Comparison of ENCODE assay signal across 8 mouse cellular contexts in genomic region chr4:129672878-129673449, GRCm38 (mm10). TPM values are rescaled to one million over a fixed set of nuclear protein-coding genes. Genes with fewer than 3 reads are reported as not detected.
DNase-seq lines count a peak whose midpoint lies in the region; ATAC-seq lines count a peak whose summit lies in the region.

No protein-coding gene starts in this region.

- no peak; the same call in 1 of the 2 replicates for ATAC-seq in lung, embryonic 16.5 days (ENCODE audit: low read depth)
- ATAC-seq in limb, embryonic 15.5 days (ENCODE audit: insufficient number of reproducible peaks, low FRiP score, low TSS enrichment, low read depth) = no peak; the same call in 1 of the 2 replicates
- ATAC-seq in stomach, embryonic 14.5 days (ENCODE audit: insufficient number of reproducible peaks, insufficient read depth, low FRiP score, low read depth) = no peak

- peak overlapping the region; percentile 97 for H3K9ac ChIP-seq in lung, embryonic 16.5 days (ENCODE audit: low read length)
- 0 out of 2 replicates have a peak overlapping the region, but pooled peaks have one; percentile 99 for H3K9ac ChIP-seq in limb, embryonic 15.5 days
- peak overlapping the region; percentile 86 for H3K9ac ChIP-seq in stomach, embryonic 14.5 days (replicated peaks; ENCODE audit: low read depth, low read length)

- H3K9me3 ChIP-seq in lung, embryonic 16.5 days (ENCODE audit: control insufficient read depth, low read length) = no peaks in the 10 kb centered on the region
- no peaks in the 10 kb centered on the region for H3K9me3 ChIP-seq in forebrain, embryonic 10.5 days
- no peaks in the 10 kb centered on the region for H3K9me3 ChIP-seq in limb, embryonic 15.5 days
- H3K9me3 ChIP-seq in stomach, embryonic 14.5 days (ENCODE audit: control insufficient read depth, low read depth, low read length) = no peaks in the 10 kb centered on the region

- peak overlapping the region; percentile 91 for H3K4me2 ChIP-seq in lung, embryonic 16.5 days (ENCODE audit: low read depth, low read length)
- H3K4me2 ChIP-seq in limb, embryonic 15.5 days = peak overlapping the region; percentile 64
- peak overlapping the region; percentile 73 for H3K4me2 ChIP-seq in stomach, embryonic 14.5 days (replicated peaks; ENCODE audit: low read depth, low read length)

- WGBS in lung, embryonic 16.5 days = 2% methylated on average over 10 of the region's 10 CpGs
- WGBS in forebrain, embryonic 10.5 days = 11% methylated on average over 10 of the region's 10 CpGs
- WGBS in limb, embryonic 15.5 days = 8% methylated on average over 10 of the region's 10 CpGs
- 6% methylated on average over 10 of the region's 10 CpGs for WGBS in stomach, embryonic 14.5 days

- no peaks in the 10 kb centered on the region for H3K27me3 ChIP-seq in lung, embryonic 16.5 days (ENCODE audit: control insufficient read depth, insufficient read depth, low read depth, low read length)
- no peaks in the 10 kb centered on the region for H3K27me3 ChIP-seq in forebrain, embryonic 10.5 days (ENCODE audit: poor library complexity, severe bottlenecking)
- no peaks in the 10 kb centered on the region for H3K27me3 ChIP-seq in limb, embryonic 15.5 days
- H3K27me3 ChIP-seq in stomach, embryonic 14.5 days (ENCODE audit: control insufficient read depth, insufficient read depth, low read length) = no peaks in the 10 kb centered on the region

- peak overlapping the region; percentile 94 for H3K27ac ChIP-seq in lung, embryonic 16.5 days (ENCODE audit: low read length)
- peak overlapping the region; percentile 94 for H3K27ac ChIP-seq in forebrain, embryonic 10.5 days
- peak overlapping the region; percentile 97; the same call in 1 of the 2 replicates for H3K27ac ChIP-seq in limb, embryonic 15.5 days
- peak overlapping the region; percentile 95; the same call in 1 of the 2 replicates for H3K27ac ChIP-seq in stomach, embryonic 14.5 days (ENCODE audit: low read length)

- peaks cover 11% of the 10 kb centered on the region for H3K36me3 ChIP-seq in lung, embryonic 16.5 days (ENCODE audit: control insufficient read depth, insufficient read depth, low read length)
- peaks cover 45% of the 10 kb centered on the region for H3K36me3 ChIP-seq in forebrain, embryonic 10.5 days (replicated peaks)
- H3K36me3 ChIP-seq in limb, embryonic 15.5 days = peaks cover 23% of the 10 kb centered on the region
- H3K36me3 ChIP-seq in stomach, embryonic 14.5 days (ENCODE audit: control insufficient read depth, insufficient read depth, low read length) = peaks cover 14% of the 10 kb centered on the region

- DNase-seq in lung, postnatal 4 days = no peak
- DNase-seq in forebrain, embryonic 10.5 days (ENCODE audit: extremely low spot score, low spot score) = no peak
- DNase-seq in thymus, postnatal 4 days = no peak
- no peak for DNase-seq in ovary, postnatal 14 days (ENCODE audit: low spot score)
- DNase-seq in cerebellum, postnatal 36 days = no peak

- H3K4me1 ChIP-seq in lung, embryonic 16.5 days (replicated peaks; ENCODE audit: control insufficient read depth, insufficient read depth, low read length) = peaks cover 15% of the 10 kb centered on the region
- peaks cover 27% of the 10 kb centered on the region for H3K4me1 ChIP-seq in forebrain, embryonic 10.5 days
- peaks cover 15% of the 10 kb centered on the region for H3K4me1 ChIP-seq in limb, embryonic 15.5 days
- peaks cover 9% of the 10 kb centered on the region; the same call in 1 of the 2 replicates for H3K4me1 ChIP-seq in stomach, embryonic 14.5 days (ENCODE audit: control insufficient read depth, insufficient read depth, low read length)

- peak overlapping the region; percentile 100 for H3K4me3 ChIP-seq in lung, embryonic 16.5 days (ENCODE audit: low read length)
- peak overlapping the region; percentile 98 for H3K4me3 ChIP-seq in forebrain, embryonic 10.5 days
- H3K4me3 ChIP-seq in limb, embryonic 15.5 days = peak overlapping the region; percentile 99
- peak overlapping the region; percentile 68 for H3K4me3 ChIP-seq in stomach, embryonic 14.5 days (ENCODE audit: low read depth, low read length)

RNA-seq across cellular contexts. Expression of gene Kpna6, which starts 0.4 kb away (rescaled TPM):
- polyA plus RNA-seq in lung, embryonic 16.5 days (2015; fragmentation: Nextera tagmentation; extraction: Ambion mirVana) = 15.8 and 18.2 TPM in 2 replicates
- polyA plus RNA-seq in forebrain, embryonic 10.5 days (2016; fragmentation: Nextera tagmentation; extraction: Ambion mirVana) = 14.0 and 15.1 TPM in 2 replicates
- 15.3 TPM in 2 replicates for polyA plus RNA-seq in limb, embryonic 15.5 days (2015; fragmentation: Nextera tagmentation; extraction: Ambion mirVana)
- polyA plus RNA-seq in stomach, embryonic 14.5 days (2014; fragmentation: Nextera tagmentation; extraction: Ambion mirVana) = 12.0 and 14.4 TPM in 2 replicates

RNA-seq across cellular contexts. Expression of gene Tmem39b, which starts 23.7 kb away (rescaled TPM):
- 10.5 and 13.4 TPM in 2 replicates for polyA plus RNA-seq in lung, embryonic 16.5 days (2015; fragmentation: Nextera tagmentation; extraction: Ambion mirVana)
- 15.7 and 20.0 TPM in 2 replicates for polyA plus RNA-seq in forebrain, embryonic 10.5 days (2016; fragmentation: Nextera tagmentation; extraction: Ambion mirVana)
- 12.9 and 15.9 TPM in 2 replicates for polyA plus RNA-seq in limb, embryonic 15.5 days (2015; fragmentation: Nextera tagmentation; extraction: Ambion mirVana)
- polyA plus RNA-seq in stomach, embryonic 14.5 days (2014; fragmentation: Nextera tagmentation; extraction: Ambion mirVana) = 27.6 and 27.7 TPM in 2 replicates

RNA-seq across cellular contexts. Expression of gene Txlna, which starts 32.1 kb away (rescaled TPM):
- 80.4 and 82.6 TPM in 2 replicates for polyA plus RNA-seq in lung, embryonic 16.5 days (2015; fragmentation: Nextera tagmentation; extraction: Ambion mirVana)
- 114 and 118 TPM in 2 replicates for polyA plus RNA-seq in forebrain, embryonic 10.5 days (2016; fragmentation: Nextera tagmentation; extraction: Ambion mirVana)
- 84.9 and 92.7 TPM in 2 replicates for polyA plus RNA-seq in limb, embryonic 15.5 days (2015; fragmentation: Nextera tagmentation; extraction: Ambion mirVana)
- polyA plus RNA-seq in stomach, embryonic 14.5 days (2014; fragmentation: Nextera tagmentation; extraction: Ambion mirVana) = 91.9 and 94.4 TPM in 2 replicates

RNA-seq across cellular contexts. Expression of gene Ccdc28b, which starts 49.2 kb away (rescaled TPM):
- 65.8 and 71.1 TPM in 2 replicates for polyA plus RNA-seq in lung, embryonic 16.5 days (2015; fragmentation: Nextera tagmentation; extraction: Ambion mirVana)
- polyA plus RNA-seq in forebrain, embryonic 10.5 days (2016; fragmentation: Nextera tagmentation; extraction: Ambion mirVana) = 43.9 and 47.1 TPM in 2 replicates
- 50.8 and 50.9 TPM in 2 replicates for polyA plus RNA-seq in limb, embryonic 15.5 days (2015; fragmentation: Nextera tagmentation; extraction: Ambion mirVana)
- polyA plus RNA-seq in stomach, embryonic 14.5 days (2014; fragmentation: Nextera tagmentation; extraction: Ambion mirVana) = 52.9 and 56.1 TPM in 2 replicates

RNA-seq across cellular contexts. Expression of gene Iqcc, which starts 54.1 kb away (rescaled TPM):
- polyA plus RNA-seq in lung, embryonic 16.5 days (2015; fragmentation: Nextera tagmentation; extraction: Ambion mirVana) = 29.3 and 29.7 TPM in 2 replicates
- polyA plus RNA-seq in forebrain, embryonic 10.5 days (2016; fragmentation: Nextera tagmentation; extraction: Ambion mirVana) = 30.4 and 34.8 TPM in 2 replicates
- polyA plus RNA-seq in limb, embryonic 15.5 days (2015; fragmentation: Nextera tagmentation; extraction: Ambion mirVana) = 28.2 and 29.6 TPM in 2 replicates
- 26.2 and 26.9 TPM in 2 replicates for polyA plus RNA-seq in stomach, embryonic 14.5 days (2014; fragmentation: Nextera tagmentation; extraction: Ambion mirVana)
